Mouse (Mus musculus) kidney, postnatal 0 days (tissue): ENCODE results near the gene Cyp2d11. TPM values are rescaled to one million over a fixed set of nuclear protein-coding genes. Genes with fewer than 3 reads are reported as not detected.
"Not testable (repeated sequence)": the region's sequence is repeated elsewhere in the genome, so short reads cannot be mapped to it uniquely, and the experiment has no call there.

Experiments
- ATAC-seq: fragments of 200-750 bp; cut with Nextera tagmentation; replicated peaks from 2 replicates; pipeline ENCODE4 v1.8.0; 2017; ENCODE audit warnings: low read depth, moderate number of reproducible peaks, moderate TSS enrichment, moderate library complexity; ENCODE audit not compliant: low FRiP score
- DNase-seq: peaks from one replicate; pipeline ENCODE4 v3.0.0-alpha.2; 2016; ENCODE audit warnings: low spot score
- H3K27ac ChIP-seq: fragments of 300-500 bp; sonication (generic); 2 replicates; pipeline ENCODE4 v1.5.1; 2014; ENCODE audit warnings: mild to moderate bottlenecking
- H3K27me3 ChIP-seq: fragments of 300-500 bp; sonication (generic); 2 replicates; pipeline ENCODE4 v1.6.1; 2014; ENCODE audit warnings: low read length, mixed read lengths; ENCODE audit not compliant: insufficient read depth
- H3K36me3 ChIP-seq: fragments of 300-500 bp; sonication (generic); 2 replicates; pipeline ENCODE4 v1.6.1; 2014; ENCODE audit warnings: low read length, mixed read lengths; ENCODE audit not compliant: insufficient read depth
- H3K4me1 ChIP-seq: fragments of 300-500 bp; sonication (generic); replicated peaks from 2 replicates; pipeline ENCODE4 v1.6.1; 2014; ENCODE audit warnings: antibody characterized with exemption, low read length, mixed read lengths; ENCODE audit not compliant: insufficient read depth
- H3K4me2 ChIP-seq: fragments of 300-500 bp; sonication (generic); 2 replicates; pipeline ENCODE4 v1.6.1; 2014; ENCODE audit warnings: mild to moderate bottlenecking, low read length, moderate library complexity, mixed read lengths
- H3K4me3 ChIP-seq: fragments of 300-500 bp; sonication (generic); replicated peaks from 2 replicates; pipeline ENCODE4 v1.5.1; 2014; ENCODE audit warnings: low read depth, low read length
- H3K9ac ChIP-seq: fragments of 300-500 bp; sonication (generic); 2 replicates; pipeline ENCODE4 v1.6.1; 2014; ENCODE audit warnings: low read depth, low read length
- H3K9me3 ChIP-seq: fragments of 300-500 bp; sonication (generic); replicated peaks from 2 replicates; pipeline ENCODE4 v1.6.1; 2016; ENCODE audit warnings: low read length, inconsistent platforms, mixed read lengths
- CTCF ChIP-seq: IDR thresholded peaks from 2 replicates; pipeline ENCODE4 v1.5.1; 2016; ENCODE audit warnings: antibody characterized with exemption, low read depth, mild to moderate bottlenecking, moderate library complexity
- WGBS: fragments of 180-500 bp; shearing (Covaris S2); extraction: QIAGEN DNeasy Blood & Tissue Kit; methylation state at CpG from one replicate; pipeline ENCODE4 v1.1.7; 2014; 5-methylcytosine and 5-hydroxymethylcytosine counted together
- polyA plus RNA-seq: library from polyadenylated mRNA; unstranded; fragments of >200 nt; fragmentation: Nextera tagmentation; extraction: Ambion mirVana; gene quantifications from 2 replicates; pipeline ENCODE4 v1.2.1, GENCODE M21; 2015

Gene Cyp2d11
- polyA plus RNA-seq, 1 experiment from 2014 or later, result not detected

- H3K36me3 ChIP-seq, result peaks cover 6% of the 10 kb centered on the region; the same call in 1 of the 2 replicates
- no peaks in the 10 kb centered on the region for H3K27me3 ChIP-seq
- no peak overlapping the region for H3K27ac ChIP-seq
- TF ChIP-seq CTCF, result no peak
- WGBS, result 86% methylated on average over 1 of the region's 1 CpGs
- no peak overlapping the region for H3K4me2 ChIP-seq
- H3K9me3 ChIP-seq, result no peaks in the 10 kb centered on the region
- DNase-seq, result no peak
- H3K4me3 ChIP-seq, result no peak overlapping the region
- no peaks in the 10 kb centered on the region for H3K4me1 ChIP-seq
- H3K9ac ChIP-seq, result no peak overlapping the region
- no peak; the same call in 1 of the 2 replicates for ATAC-seq
Observed at GRCm38 (mm10) chr15:82368851-82369250, 25.0 kb downstream of the Cyp2d11 start.

- WGBS, result 89% methylated on average over 4 of the region's 4 CpGs
- Histone ChIP-seq H3K4me2 (no peak overlapping the region), H3K9me3 (no peaks in the 10 kb centered on the region), H3K36me3 (peaks cover 6% of the 10 kb centered on the region; the same call in 1 of the 2 replicates), H3K4me3 (no peak overlapping the region), H3K27me3 (no peaks in the 10 kb centered on the region), H3K4me1 (no peaks in the 10 kb centered on the region), H3K9ac (no peak overlapping the region), H3K27ac (no peak overlapping the region)
- DNase-seq (no peak), ATAC-seq (no peak)
- no peak for TF ChIP-seq CTCF
Observed at GRCm38 (mm10) chr15:82368146-82368545, 25.7 kb downstream of the Cyp2d11 start.

GRCm38 (mm10) chr15:82364561-82364960 lies 29.3 kb downstream of the Cyp2d11 start:
- ATAC-seq, H3K27me3 ChIP-seq, H3K36me3 ChIP-seq, H3K9me3 ChIP-seq, H3K9ac ChIP-seq, H3K27ac ChIP-seq, DNase-seq, H3K4me1 ChIP-seq, H3K4me3 ChIP-seq: not testable (repeated sequence)
- 7% methylated on average over 6 of the region's 9 CpGs for WGBS
- H3K4me2 ChIP-seq, result 0 out of 2 replicates have a peak overlapping the region, but pooled peaks have one; percentile 21

GRCm38 (mm10) chr15:82363801-82364200 lies 30.0 kb downstream of the Cyp2d11 start:
- not testable (repeated sequence) for H3K9ac ChIP-seq, H3K9me3 ChIP-seq, DNase-seq, H3K36me3 ChIP-seq, H3K27me3 ChIP-seq, H3K4me3 ChIP-seq, H3K4me2 ChIP-seq, ATAC-seq, H3K4me1 ChIP-seq, H3K27ac ChIP-seq
- 41% methylated on average over 7 of the region's 12 CpGs for WGBS

GRCm38 (mm10) chr15:82362234-82362633 lies 31.6 kb downstream of the Cyp2d11 start:
- Histone ChIP-seq H3K36me3 (no peaks in the 10 kb centered on the region), H3K9ac (no peak overlapping the region), H3K4me3 (no peak overlapping the region), H3K27ac (peak overlapping the region; percentile 79; the same call in 1 of the 2 replicates), H3K9me3 (no peaks in the 10 kb centered on the region), H3K4me2 (no peak overlapping the region), H3K27me3 (no peaks in the 10 kb centered on the region), H3K4me1 (peaks cover 10% of the 10 kb centered on the region)
- DNase-seq, result peak; percentile 70
- 49% methylated on average over 3 of the region's 4 CpGs for WGBS
- peak; percentile 59; the same call in 1 of the 2 replicates for ATAC-seq
- no peak for TF ChIP-seq CTCF

- Histone ChIP-seq H3K36me3 (no peaks in the 10 kb centered on the region), H3K9me3 (no peaks in the 10 kb centered on the region), H3K4me3 (no peak overlapping the region), H3K4me1 (peaks cover 10% of the 10 kb centered on the region), H3K9ac (no peak overlapping the region), H3K27ac (peak overlapping the region; percentile 79), H3K4me2 (no peak overlapping the region), H3K27me3 (no peaks in the 10 kb centered on the region)
- DNase-seq (peak; percentile 91), ATAC-seq (peak; percentile 75)
- WGBS, result 54% methylated on average over 11 of the region's 11 CpGs
- peak; percentile 66 for TF ChIP-seq CTCF
Observed at GRCm38 (mm10) chr15:82361459-82362018, 32.3 kb downstream of the Cyp2d11 start.
